Mouse (Mus musculus) stomach, postnatal 0 days (tissue): ENCODE measurements around the gene Ube2o. TPM values are rescaled to one million over a fixed set of nuclear protein-coding genes. Genes with fewer than 3 reads are reported as not detected.

Experiments
- ATAC-seq: fragments of 200-750 bp; cut with Nextera tagmentation; 2 replicates; pipeline ENCODE4 v1.8.0; 2017; ENCODE audit not compliant: low FRiP score, low TSS enrichment
- DNase-seq: peaks from one replicate; pipeline ENCODE4 v3.0.0-alpha.2; 2016; ENCODE audit warnings: low spot score
- H3K27ac ChIP-seq: fragments of 300-500 bp; sonication (generic); replicated peaks from 2 replicates; pipeline ENCODE4 v1.5.1; 2014; ENCODE audit warnings: mild to moderate bottlenecking, control low read depth
- H3K27me3 ChIP-seq: fragments of 300-500 bp; sonication (generic); 2 replicates; pipeline ENCODE4 v1.6.1; 2014; ENCODE audit warnings: low read length; ENCODE audit not compliant: control insufficient read depth, insufficient read depth
- H3K36me3 ChIP-seq: fragments of 300-500 bp; sonication (generic); 2 replicates; pipeline ENCODE4 v1.6.1; 2014; ENCODE audit warnings: low read length, mixed read lengths; ENCODE audit not compliant: control insufficient read depth, insufficient read depth
- H3K4me1 ChIP-seq: fragments of 300-500 bp; sonication (generic); replicated peaks from 2 replicates; pipeline ENCODE4 v1.6.1; 2014; ENCODE audit warnings: antibody characterized with exemption; ENCODE audit not compliant: control insufficient read depth, insufficient read depth
- H3K4me2 ChIP-seq: fragments of 300-500 bp; sonication (generic); replicated peaks from 2 replicates; pipeline ENCODE4 v1.6.1; 2014; ENCODE audit warnings: low read depth, mild to moderate bottlenecking, control low read depth, moderate library complexity
- H3K4me3 ChIP-seq: fragments of 300-500 bp; sonication (generic); 2 replicates; pipeline ENCODE4 v1.5.1; 2014; ENCODE audit warnings: low read depth, low read length, control low read depth
- H3K9ac ChIP-seq: fragments of 300-500 bp; sonication (generic); 2 replicates; pipeline ENCODE4 v1.6.1; 2014; ENCODE audit warnings: mild to moderate bottlenecking, low read length, control low read depth, mixed read lengths
- H3K9me3 ChIP-seq: fragments of 300-500 bp; sonication (generic); 2 replicates; pipeline ENCODE4 v1.6.1; 2016; ENCODE audit warnings: low read length; ENCODE audit not compliant: control insufficient read depth
- CTCF ChIP-seq: IDR thresholded peaks from 2 replicates; pipeline ENCODE4 v1.5.1; 2016; ENCODE audit warnings: antibody characterized with exemption, low read depth, mild to moderate bottlenecking, moderate library complexity
- EP300 ChIP-seq: optimal IDR thresholded peaks from 2 replicates; pipeline ENCODE3; 2016; ENCODE audit warnings: antibody characterized with exemption
- WGBS: fragments of 180-500 bp; shearing (Covaris S2); extraction: QIAGEN DNeasy Blood & Tissue Kit; methylation state at CpG from one replicate; pipeline ENCODE4 v1.1.7; 2014; 5-methylcytosine and 5-hydroxymethylcytosine counted together
- polyA plus RNA-seq: library from polyadenylated mRNA; unstranded; fragments of >200 nt; fragmentation: Nextera tagmentation; extraction: Ambion mirVana; gene quantifications from 2 replicates; pipeline ENCODE4 v1.2.1, GENCODE M21; 2015

Ube2o gene
- polyA plus RNA-seq, 1 experiment from 2014 or later: 4.7 TPM

- Histone ChIP-seq H3K27ac (peak overlapping the region; percentile 94), H3K4me1 (peaks cover 3% of the 10 kb centered on the region; the same call in 1 of the 2 replicates), H3K4me2 (peak overlapping the region; percentile 78), H3K9ac (peak overlapping the region; percentile 97), H3K27me3 (no peaks in the 10 kb centered on the region), H3K4me3 (peak overlapping the region; percentile 98), H3K9me3 (no peaks in the 10 kb centered on the region), H3K36me3 (0 out of 2 replicates have a peak, but pooled peaks cover 3% of the 10 kb centered on the region)
- DNase-seq: peak; percentile 92
- under 1% methylated on average over 47 of the region's 62 CpGs for WGBS
- peak; percentile 80 for TF ChIP-seq EP300
- TF ChIP-seq CTCF: 0 out of 2 replicates have a peak, but pooled peaks have one; percentile 0
- ATAC-seq: peak; percentile 85
Observed at GRCm38 (mm10) chr11:116490232-116491107, 90.8 kb downstream of the Ube2o start.

GRCm38 (mm10) chr11:116489771-116490231 is 91.4 kb downstream of the Ube2o start:
- WGBS: under 1% methylated on average over 39 of the region's 39 CpGs
- peaks cover 8% of the 10 kb centered on the region for H3K36me3 ChIP-seq
- DNase-seq: no peak

GRCm38 (mm10) chr11:116488693-116489375 is 92.4 kb downstream of the Ube2o start:
- Histone ChIP-seq H3K4me2 (peak overlapping the region; percentile 78), H3K36me3 (peaks cover 12% of the 10 kb centered on the region), H3K9ac (peak overlapping the region; percentile 97; the same call in 1 of the 2 replicates), H3K4me1 (peaks cover 3% of the 10 kb centered on the region; the same call in 1 of the 2 replicates), H3K9me3 (no peaks in the 10 kb centered on the region), H3K27ac (no peak overlapping the region), H3K4me3 (peak overlapping the region; percentile 98), H3K27me3 (no peaks in the 10 kb centered on the region)
- TF ChIP-seq EP300 (no peak), CTCF (peak; percentile 67)
- ATAC-seq (no peak), DNase-seq (peak; percentile 50)
- 64% methylated on average over 14 of the region's 14 CpGs for WGBS

More at GRCm38 (mm10) chr11:116489771-116490231, 91.4 kb downstream of the Ube2o start:
- peak overlapping the region; percentile 98 for H3K4me3 ChIP-seq
- no peak for TF ChIP-seq CTCF
- TF ChIP-seq EP300: peak; percentile 5
- H3K27me3 ChIP-seq: no peaks in the 10 kb centered on the region
- no peaks in the 10 kb centered on the region for H3K9me3 ChIP-seq
- peak overlapping the region; percentile 97 for H3K9ac ChIP-seq
- ATAC-seq: peak; percentile 33
- peak overlapping the region; percentile 94 for H3K27ac ChIP-seq
- H3K4me2 ChIP-seq: peak overlapping the region; percentile 78
- peaks cover 3% of the 10 kb centered on the region; the same call in 1 of the 2 replicates for H3K4me1 ChIP-seq

- no peak overlapping the region for H3K27ac ChIP-seq
- no peak overlapping the region for H3K4me3 ChIP-seq
- H3K4me2 ChIP-seq: no peak overlapping the region
- ATAC-seq (no peak), DNase-seq (no peak)
- no peak overlapping the region for H3K9ac ChIP-seq
- no peaks in the 10 kb centered on the region for H3K27me3 ChIP-seq
- no peaks in the 10 kb centered on the region for H3K9me3 ChIP-seq
- TF ChIP-seq EP300 (no peak), CTCF (no peak)
- H3K36me3 ChIP-seq: peaks cover 12% of the 10 kb centered on the region
- peaks cover 3% of the 10 kb centered on the region; the same call in 1 of the 2 replicates for H3K4me1 ChIP-seq
Observed at GRCm38 (mm10) chr11:116488207-116488606, 93.0 kb downstream of the Ube2o start.

Other genes starting within 250 kb of the Ube2o start
- gene Foxj1, start 246.0 kb downstream of the Ube2o start, polyA plus RNA-seq: 0.19 and 0.40 TPM in 2 replicates
- 2.8 and 3.0 TPM in 2 replicates for gene Rnf157, start 168.4 kb downstream of the Ube2o start, polyA plus RNA-seq
- gene Ubald2, start 147.4 kb downstream of the Ube2o start, polyA plus RNA-seq: 35.4 and 35.7 TPM in 2 replicates
- 0.08 and 0.16 TPM in 2 replicates for gene Qrich2, start 115.2 kb downstream of the Ube2o start, polyA plus RNA-seq
- 94.0 and 97.1 TPM in 2 replicates for gene Prpsap1, start 87.2 kb downstream of the Ube2o start, polyA plus RNA-seq
- gene Sphk1, start 50.5 kb downstream of the Ube2o start, polyA plus RNA-seq: 7.9 and 10.0 TPM in 2 replicates
- 0.10 TPM in 1 of 2 replicates, not detected in the other for gene Aanat, start 5.0 kb upstream of the Ube2o start, polyA plus RNA-seq
- 5.7 and 6.1 TPM in 2 replicates for gene Rhbdf2, start 45.6 kb upstream of the Ube2o start, polyA plus RNA-seq
- 2.6 and 2.7 TPM in 2 replicates for gene Prcd, start 72.1 kb upstream of the Ube2o start, polyA plus RNA-seq
- 22.1 and 22.2 TPM in 2 replicates for gene Cygb, start 72.9 kb upstream of the Ube2o start, polyA plus RNA-seq
- not detected in 2 replicates for gene St6galnac1, start 194.1 kb upstream of the Ube2o start, polyA plus RNA-seq
- gene Mxra7, start 246.6 kb upstream of the Ube2o start, polyA plus RNA-seq: 15.9 and 18.4 TPM in 2 replicates